Mouse (Mus musculus) MEL (cell line): ENCODE measurements at regions not wholly inside any gene's neighbourhood (a gene's known extent, or its start where the extent isn't known, plus 50 kb on each side); places are given as distances from the start of the nearest gene placed in this dataset.

Source experiments
- CTCF ChIP-seq, 3 experiments: IDR thresholded peaks in 2 of 3; conservative IDR thresholded peaks in 1 of 3; 2 replicates each; pipeline ENCODE4 v1.5.1; 2011 to 2012; ENCODE audit warnings: low read length in 3 of 3, low read depth in 2 of 3, mild to moderate bottlenecking in 2 of 3, improper control_type of control experiment in 1 of 3, inconsistent platforms in 1 of 3, mixed read lengths in 1 of 3, moderate library complexity in 1 of 3; ENCODE audit not compliant: control insufficient read depth in 1 of 3, insufficient read depth in 1 of 3, poor library complexity in 1 of 3, severe bottlenecking in 1 of 3
- MAX ChIP-seq: IDR thresholded peaks from 2 replicates; pipeline ENCODE4 v1.6.1; 2011; ENCODE audit warnings: low read length, improper control_type of control experiment
- POLR2A ChIP-seq, 2 experiments: IDR thresholded peaks; 2 replicates each; pipeline ENCODE4 v1.6.1; 2011 to 2012; ENCODE audit warnings: low read length in 2 of 2, mild to moderate bottlenecking in 2 of 2, control low read depth in 1 of 2, improper control_type of control experiment in 1 of 2, low read depth in 1 of 2, moderate library complexity in 1 of 2; ENCODE audit not compliant: control insufficient read depth in 1 of 2, insufficient read depth in 1 of 2, poor library complexity in 1 of 2
- POLR2AphosphoS2 ChIP-seq: IDR thresholded peaks from 2 replicates; pipeline ENCODE4 v1.6.1; 2011; ENCODE audit warnings: low read length, improper control_type of control experiment
- RAD21 ChIP-seq: IDR thresholded peaks from 2 replicates; pipeline ENCODE4 v1.6.1; 2011; ENCODE audit warnings: mild to moderate bottlenecking, low read depth, low read length, improper control_type of control experiment
- TCF12 ChIP-seq: IDR thresholded peaks from 2 replicates; pipeline ENCODE4 v1.6.1; 2014; ENCODE audit warnings: low read depth, mild to moderate bottlenecking, inconsistent platforms, low read length, improper control_type of control experiment, moderate library complexity
- USF2 ChIP-seq, 2 experiments: IDR thresholded peaks; 2 replicates each; pipeline ENCODE4 v1.6.1; 2011 to 2012; ENCODE audit warnings: improper control_type of control experiment in 2 of 2, low read length in 2 of 2, borderline replicate concordance in 1 of 2, inconsistent platforms in 1 of 2, low read depth in 1 of 2, mild to moderate bottlenecking in 1 of 2; ENCODE audit not compliant: insufficient read depth in 1 of 2
- ZNF384 ChIP-seq: IDR thresholded peaks from 2 replicates; pipeline ENCODE4 v1.6.1; 2012; ENCODE audit warnings: low read depth, mild to moderate bottlenecking, inconsistent platforms, low read length, improper control_type of control experiment

- TF ChIP-seq ZNF384 (no peak), POLR2A (IDR thresholded peaks at IDR 0.05; ENCODE audit: control insufficient read depth in 1 of 2, insufficient read depth in 1 of 2, low read depth in 1 of 2, low read length in 2 of 2, poor library complexity in 1 of 2) (no peak), MAX (no peak), RAD21 (no peak), POLR2AphosphoS2 (no peak), CTCF (IDR thresholded peaks at IDR 0.05 in 2 of 3, conservative IDR thresholded peaks at IDR 0.05 in 1 of 3; ENCODE audit: control insufficient read depth in 1 of 3, insufficient read depth in 1 of 3, low read depth in 2 of 3, low read length in 3 of 3, poor library complexity in 1 of 3, severe bottlenecking in 1 of 3) (no peak), USF2 (IDR thresholded peaks at IDR 0.05; ENCODE audit: borderline replicate concordance in 1 of 2, insufficient read depth in 1 of 2, low read depth in 1 of 2, low read length in 2 of 2) (no peak), TCF12 (no peak)
These were observed 162.5 kb upstream of the Peli2 start for GRCm38 (mm10) chr14:47958171-47958570.
